Comparison of ENCODE assay signal across 8 mouse cellular contexts in genomic region chr17:69122403-69122802, GRCm38 (mm10). TPM values are rescaled to one million over a fixed set of nuclear protein-coding genes. Genes with fewer than 3 reads are reported as not detected.
DNase-seq lines count a peak whose midpoint lies in the region; ATAC-seq and TF ChIP-seq lines count a peak whose summit lies in the region.
"Not testable (repeated sequence)": the region's sequence is repeated elsewhere in the genome, so short reads cannot be mapped to it uniquely, and the experiment has no call there.

No protein-coding gene starts in this region.

- not testable (repeated sequence) for ATAC-seq in forebrain, embryonic 13.5 days; heart, embryonic 15.5 days (replicated peaks; ENCODE audit: insufficient number of reproducible peaks, insufficient read depth, low FRiP score, low read depth); lung, postnatal 0 days
- peak; percentile 51 for ATAC-seq in intestine, embryonic 14.5 days (replicated peaks; ENCODE audit: low FRiP score, low TSS enrichment, low read depth)
- peak; percentile 49; the same call in 1 of the 2 replicates for ATAC-seq in limb, embryonic 13.5 days (ENCODE audit: low FRiP score, low read depth)
- peak; percentile 82 for ATAC-seq in stomach, postnatal 0 days (ENCODE audit: low FRiP score, low TSS enrichment)

- 6% methylated on average over 6 of the region's 6 CpGs for WGBS in forebrain, embryonic 13.5 days
- 11% methylated on average over 6 of the region's 6 CpGs for WGBS in heart, embryonic 15.5 days
- WGBS in intestine, embryonic 14.5 days: 9% methylated on average over 6 of the region's 6 CpGs
- WGBS in limb, embryonic 13.5 days: 3% methylated on average over 6 of the region's 6 CpGs
- 6% methylated on average over 6 of the region's 6 CpGs for WGBS in lung, postnatal 0 days
- 7% methylated on average over 6 of the region's 6 CpGs for WGBS in stomach, postnatal 0 days

- not testable (repeated sequence) for H3K9ac ChIP-seq in forebrain, embryonic 13.5 days; heart, embryonic 15.5 days; intestine, embryonic 14.5 days (ENCODE audit: low read length); limb, embryonic 13.5 days; lung, postnatal 0 days (replicated peaks; ENCODE audit: low read depth); stomach, postnatal 0 days (ENCODE audit: low read length)

- not testable (repeated sequence) for TF ChIP-seq CTCF in lung, postnatal 0 days (IDR thresholded peaks at IDR 0.05)
- TF ChIP-seq CTCF in stomach, postnatal 0 days (IDR thresholded peaks at IDR 0.05; ENCODE audit: low read depth): peak; percentile 16; the same call in 1 of the 2 replicates

- H3K4me3 ChIP-seq in forebrain, embryonic 13.5 days: peak overlapping the region; percentile 21
- H3K4me3 ChIP-seq in heart, embryonic 15.5 days: 0 out of 2 replicates have a peak overlapping the region, but pooled peaks have one; percentile 13
- H3K4me3 ChIP-seq in intestine, embryonic 14.5 days (ENCODE audit: low read depth, low read length); lung, postnatal 0 days (ENCODE audit: low read depth, low read length); stomach, postnatal 0 days (ENCODE audit: low read depth, low read length): not testable (repeated sequence)
- peak overlapping the region; percentile 20; the same call in 1 of the 2 replicates for H3K4me3 ChIP-seq in limb, embryonic 13.5 days

- H3K27me3 ChIP-seq in forebrain, embryonic 13.5 days; heart, embryonic 15.5 days; intestine, embryonic 14.5 days (replicated peaks; ENCODE audit: control insufficient read depth, insufficient read depth, low read length); limb, embryonic 13.5 days; stomach, postnatal 0 days (ENCODE audit: control insufficient read depth, insufficient read depth, low read length): not testable (repeated sequence)
- H3K27me3 ChIP-seq in lung, postnatal 0 days (replicated peaks; ENCODE audit: insufficient read depth, low read length): 0 out of 2 replicates have a peak, but pooled peaks cover 11% of the 10 kb centered on the region

- not testable (repeated sequence) for H3K27ac ChIP-seq in forebrain, embryonic 13.5 days; heart, embryonic 15.5 days; intestine, embryonic 14.5 days (ENCODE audit: low read depth); limb, embryonic 13.5 days; lung, postnatal 0 days (ENCODE audit: low read length); stomach, postnatal 0 days (replicated peaks)

- H3K36me3 ChIP-seq in forebrain, embryonic 13.5 days (ENCODE audit: poor library complexity, severe bottlenecking); heart, embryonic 15.5 days; intestine, embryonic 14.5 days (ENCODE audit: control insufficient read depth, insufficient read depth, low read length); limb, embryonic 13.5 days; lung, postnatal 0 days (ENCODE audit: insufficient read depth, low read length); stomach, postnatal 0 days (ENCODE audit: control insufficient read depth, insufficient read depth, low read length): not testable (repeated sequence)

- not testable (repeated sequence) for H3K9me3 ChIP-seq in forebrain, embryonic 13.5 days (replicated peaks); heart, embryonic 15.5 days (replicated peaks); intestine, embryonic 14.5 days (ENCODE audit: control insufficient read depth, low read length); limb, embryonic 13.5 days; lung, postnatal 0 days (ENCODE audit: low read length); stomach, postnatal 0 days (ENCODE audit: control insufficient read depth, low read length)

- not testable (repeated sequence) for TF ChIP-seq EP300 in lung, postnatal 0 days (IDR thresholded peaks at IDR 0.05); stomach, postnatal 0 days (optimal IDR thresholded peaks at IDR 0.05)

- H3K4me2 ChIP-seq in forebrain, embryonic 13.5 days: peak overlapping the region; percentile 59
- H3K4me2 ChIP-seq in heart, embryonic 15.5 days: peak overlapping the region; percentile 70
- H3K4me2 ChIP-seq in intestine, embryonic 14.5 days (ENCODE audit: low read length): peak overlapping the region; percentile 6; the same call in 1 of the 2 replicates
- peak overlapping the region; percentile 62 for H3K4me2 ChIP-seq in limb, embryonic 13.5 days (replicated peaks)
- H3K4me2 ChIP-seq in lung, postnatal 0 days (replicated peaks; ENCODE audit: low read depth, low read length): peak overlapping the region; percentile 37; the same call in 1 of the 2 replicates
- not testable (repeated sequence) for H3K4me2 ChIP-seq in stomach, postnatal 0 days (replicated peaks; ENCODE audit: low read depth)

- H3K4me1 ChIP-seq in forebrain, embryonic 13.5 days: peaks cover 25% of the 10 kb centered on the region
- H3K4me1 ChIP-seq in heart, embryonic 15.5 days (replicated peaks): peaks cover 15% of the 10 kb centered on the region
- peaks cover 11% of the 10 kb centered on the region for H3K4me1 ChIP-seq in intestine, embryonic 14.5 days (replicated peaks; ENCODE audit: control insufficient read depth, insufficient read depth, low read length)
- H3K4me1 ChIP-seq in limb, embryonic 13.5 days: peaks cover 27% of the 10 kb centered on the region
- not testable (repeated sequence) for H3K4me1 ChIP-seq in lung, postnatal 0 days (ENCODE audit: insufficient read depth, low read depth, low read length); stomach, postnatal 0 days (replicated peaks; ENCODE audit: control insufficient read depth, insufficient read depth)

- peak; percentile 27 for DNase-seq in embryo, embryonic 10 days (ENCODE audit: low spot score)
- DNase-seq in intestine, embryonic 14.5 days (ENCODE audit: low spot score); lung, postnatal 0 days (ENCODE audit: low spot score): not testable (repeated sequence)
- DNase-seq in neural tube, embryonic 10.5 days (ENCODE audit: extremely low spot score, low spot score): peak; percentile 19
- peak; percentile 63 for DNase-seq in stomach, postnatal 0 days (ENCODE audit: low spot score)

RNA-seq across cellular contexts. Expression of gene Epb41l3, which starts 46.9 kb away (rescaled TPM):
- polyA plus RNA-seq in forebrain, embryonic 13.5 days (2015; fragmentation: Nextera tagmentation; extraction: Ambion mirVana): 55.0 and 56.9 TPM in 2 replicates
- polyA plus RNA-seq in heart, embryonic 15.5 days (2015; fragmentation: Nextera tagmentation; extraction: Ambion mirVana): 93.6 and 96.9 TPM in 2 replicates
- 103 and 110 TPM in 2 replicates for polyA plus RNA-seq in intestine, embryonic 14.5 days (2014; fragmentation: Nextera tagmentation; extraction: Ambion mirVana)
- 143 and 154 TPM in 2 replicates for polyA plus RNA-seq in limb, embryonic 13.5 days (2015; fragmentation: Nextera tagmentation; extraction: Ambion mirVana)
- polyA plus RNA-seq in lung, postnatal 0 days (2015; fragmentation: Nextera tagmentation; extraction: Ambion mirVana): 10.0 and 14.1 TPM in 2 replicates
- polyA plus RNA-seq in stomach, postnatal 0 days (2015; fragmentation: Nextera tagmentation; extraction: Ambion mirVana): 15.8 and 16.6 TPM in 2 replicates
